Mouse (Mus musculus) heart, embryonic 14.5 days (tissue): ENCODE data around the gene Rpl23. TPM values are rescaled to one million over a fixed set of nuclear protein-coding genes. Genes with fewer than 3 reads are reported as not detected.
A peak's percentile ranks its signal among the peaks of the same experiment; 100 is the strongest.

Experiments
- ATAC-seq: fragments of 200-750 bp; cut with Nextera tagmentation; 2 replicates; pipeline ENCODE4 v1.8.0; 2017; ENCODE audit warnings: low read depth, moderate TSS enrichment; ENCODE audit not compliant: insufficient number of reproducible peaks, insufficient read depth, low FRiP score
- H3K27ac ChIP-seq, 2 experiments: fragments of 200-500 bp in 1 of 2; fragments of 300-500 bp in 1 of 2; sonication (generic) in 1 of 2; replicated peaks in 1 of 2; 2 replicates each; pipeline ENCODE4 v1.5.1; 2012 to 2014; ENCODE audit warnings: low read depth in 2 of 2, low read length in 2 of 2, control low read depth in 1 of 2, mild to moderate bottlenecking in 1 of 2, mixed read lengths in 1 of 2; ENCODE audit not compliant: control insufficient read depth in 1 of 2, insufficient read depth in 1 of 2
- H3K27me3 ChIP-seq: fragments of 300-500 bp; sonication (generic); 2 replicates; pipeline ENCODE4 v1.6.1; 2014; ENCODE audit warnings: mild to moderate bottlenecking, low read length, control low read depth; ENCODE audit not compliant: control insufficient read depth, insufficient read depth
- H3K36me3 ChIP-seq: fragments of 300-500 bp; sonication (generic); 2 replicates; pipeline ENCODE4 v1.6.1; 2014; ENCODE audit warnings: mild to moderate bottlenecking, control low read depth, low read length, mixed read lengths; ENCODE audit not compliant: control insufficient read depth, insufficient read depth
- H3K4me1 ChIP-seq, 2 experiments: fragments of 200-500 bp in 1 of 2; fragments of 300-500 bp in 1 of 2; sonication (generic) in 1 of 2; 2 replicates each; pipeline ENCODE4 v1.6.1; 2012 to 2014; ENCODE audit warnings: low read length in 2 of 2, control low read depth in 1 of 2, mixed read lengths in 1 of 2; ENCODE audit not compliant: control insufficient read depth in 2 of 2, insufficient read depth in 2 of 2
- H3K4me2 ChIP-seq: fragments of 300-500 bp; sonication (generic); 2 replicates; pipeline ENCODE4 v1.6.1; 2014; ENCODE audit warnings: mild to moderate bottlenecking, low read length
- H3K4me3 ChIP-seq, 2 experiments: fragments of 200-500 bp in 1 of 2; fragments of 300-500 bp in 1 of 2; sonication (generic) in 1 of 2; 2 replicates each; pipeline ENCODE4 v1.5.1; 2012 to 2014; ENCODE audit warnings: low read length in 2 of 2, mild to moderate bottlenecking in 2 of 2, control low read depth in 1 of 2, low read depth in 1 of 2, moderate library complexity in 1 of 2; ENCODE audit not compliant: control insufficient read depth in 1 of 2, insufficient read depth in 1 of 2
- H3K9ac ChIP-seq: fragments of 300-500 bp; sonication (generic); 2 replicates; pipeline ENCODE4 v1.6.1; 2014; ENCODE audit warnings: mild to moderate bottlenecking, low read length
- H3K9me3 ChIP-seq: fragments of 300-500 bp; sonication (generic); 2 replicates; pipeline ENCODE4 v1.6.1; 2016; ENCODE audit warnings: low read length, control low read depth; ENCODE audit not compliant: control insufficient read depth
- WGBS: fragments of 180-500 bp; shearing (Covaris S2); extraction: QIAGEN DNeasy Blood & Tissue Kit; methylation state at CpG from one replicate; pipeline ENCODE4 v1.1.7; 2014; 5-methylcytosine and 5-hydroxymethylcytosine counted together
- polyA plus RNA-seq: library from polyadenylated mRNA; unstranded; fragments of >200 nt; fragmentation: Nextera tagmentation; extraction: Ambion mirVana; gene quantifications from 2 replicates; pipeline ENCODE4 v1.2.1, GENCODE M21; 2014

Gene Rpl23
- polyA plus RNA-seq, 1 experiment from 2014 or later, result 536 TPM

- Histone ChIP-seq H3K9me3 (no peaks in the 10 kb centered on the region), H3K27ac (peak overlapping the region; percentile 59 to 85), H3K36me3 (peaks cover 37% of the 10 kb centered on the region), H3K4me3 (peak overlapping the region; percentile 66 to 79), H3K4me2 (peak overlapping the region; percentile 87), H3K27me3 (no peaks in the 10 kb centered on the region), H3K9ac (peak overlapping the region; percentile 100), H3K4me1 (peaks cover 3 to 10% of the 10 kb centered on the region in 2 experiments)
- under 1% methylated on average over 10 of the region's 10 CpGs for WGBS
- no peak for ATAC-seq
Measured at GRCm38 (mm10) chr11:97782564-97782895, 293 bp upstream of the Rpl23 start.

GRCm38 (mm10) chr11:97781478-97781831 is 782 bp downstream of the Rpl23 start:
- no peak for ATAC-seq
- no peaks in the 10 kb centered on the region for H3K9me3 ChIP-seq
- H3K36me3 ChIP-seq, result peaks cover 48% of the 10 kb centered on the region
- under 1% methylated on average over 11 of the region's 11 CpGs for WGBS
- peaks cover 3 to 10% of the 10 kb centered on the region in 2 experiments for H3K4me1 ChIP-seq
- H3K4me2 ChIP-seq, result peak overlapping the region; percentile 87
- peak overlapping the region; percentile 100 for H3K9ac ChIP-seq
- H3K27ac ChIP-seq, result peak overlapping the region; percentile 85 to 86; a peak in 3 of 4 replicates
- no peaks in the 10 kb centered on the region for H3K27me3 ChIP-seq
- H3K4me3 ChIP-seq, result peak overlapping the region; percentile 66 to 79

- Histone ChIP-seq H3K27ac (no peak overlapping the region), H3K36me3 (peaks cover 59% of the 10 kb centered on the region), H3K4me3 (peak overlapping the region in 1 of 2 experiments; percentile 66; a peak in 1 of 4 replicates), H3K27me3 (no peaks in the 10 kb centered on the region), H3K4me2 (peak overlapping the region; percentile 87), H3K9ac (peak overlapping the region; percentile 100), H3K9me3 (no peaks in the 10 kb centered on the region), H3K4me1 (peaks cover 3 to 10% of the 10 kb centered on the region in 2 experiments)
- 54% methylated on average over 2 of the region's 2 CpGs for WGBS
- ATAC-seq, result no peak
Measured at GRCm38 (mm10) chr11:97779968-97780701, 2.1 kb downstream of the Rpl23 start.

- no peak overlapping the region for H3K9ac ChIP-seq
- no peak overlapping the region for H3K4me3 ChIP-seq
- H3K4me2 ChIP-seq, result no peak overlapping the region
- no peaks in the 10 kb centered on the region for H3K9me3 ChIP-seq
- H3K27ac ChIP-seq, result no peak overlapping the region
- no peak for ATAC-seq
- H3K27me3 ChIP-seq, result no peaks in the 10 kb centered on the region
- H3K36me3 ChIP-seq, result peaks cover 59% of the 10 kb centered on the region
- 88% methylated on average over 1 of the region's 1 CpGs for WGBS
- H3K4me1 ChIP-seq, result peaks cover 3 to 10% of the 10 kb centered on the region in 2 experiments
Measured at GRCm38 (mm10) chr11:97778918-97779317, 3.3 kb downstream of the Rpl23 start.

- peaks cover 59% of the 10 kb centered on the region for H3K36me3 ChIP-seq
- H3K9me3 ChIP-seq, result no peaks in the 10 kb centered on the region
- no peak overlapping the region for H3K27ac ChIP-seq
- no peak overlapping the region for H3K4me3 ChIP-seq
- ATAC-seq, result no peak
- H3K27me3 ChIP-seq, result no peaks in the 10 kb centered on the region
- no peak overlapping the region for H3K4me2 ChIP-seq
- H3K9ac ChIP-seq, result no peak overlapping the region
- WGBS, result 43% methylated on average over 2 of the region's 2 CpGs
- H3K4me1 ChIP-seq, result peaks cover 3 to 10% of the 10 kb centered on the region in 2 experiments
Measured at GRCm38 (mm10) chr11:97777129-97777529, 5.1 kb downstream of the Rpl23 start.

GRCm38 (mm10) chr11:97776497-97777128 is 5.6 kb downstream of the Rpl23 start:
- peaks cover 3 to 10% of the 10 kb centered on the region in 2 experiments for H3K4me1 ChIP-seq
- ATAC-seq, result 0 out of 2 replicates have a peak, but pooled peaks have one; percentile 13
- H3K4me3 ChIP-seq, result no peak overlapping the region
- 70% methylated on average over 5 of the region's 5 CpGs for WGBS
- no peak overlapping the region for H3K9ac ChIP-seq
- H3K4me2 ChIP-seq, result no peak overlapping the region
- H3K27ac ChIP-seq, result 0 out of 4 replicates have a peak overlapping the region, but pooled peaks of 1 of the 2 experiments have one; percentile 4
- no peaks in the 10 kb centered on the region for H3K9me3 ChIP-seq
- H3K27me3 ChIP-seq, result no peaks in the 10 kb centered on the region
- peaks cover 59% of the 10 kb centered on the region for H3K36me3 ChIP-seq

GRCm38 (mm10) chr11:97775808-97776496 is 6.3 kb downstream of the Rpl23 start, which contains the start of gene 1700001P01Rik:
1700001P01Rik (minus strand) TSS chr11:97775918.
- Histone ChIP-seq H3K9ac (no peak within 1 kb of the TSS), H3K27ac (0 out of 4 replicates have a peak within 1 kb of the TSS, but pooled peaks of 1 of the 2 experiments have one; percentile 4), H3K27me3 (no peaks in the 10 kb centered on the region), H3K9me3 (no peaks in the 10 kb centered on the region), H3K4me2 (no peak within 1 kb of the TSS), H3K36me3 (peaks cover 54% of the 10 kb centered on the region), H3K4me3 (no peak within 1 kb of the TSS), H3K4me1 (peaks cover 2 to 8% of the 10 kb centered on the region in 2 experiments)
- no peak for ATAC-seq
- 52% methylated on average over 17 of the region's 17 CpGs for WGBS
